Mouse (Mus musculus): ENCODE results near the gene Txk.
A peak's percentile ranks its signal among the peaks of the same experiment; 100 is the strongest.

Txk gene

DNA sequence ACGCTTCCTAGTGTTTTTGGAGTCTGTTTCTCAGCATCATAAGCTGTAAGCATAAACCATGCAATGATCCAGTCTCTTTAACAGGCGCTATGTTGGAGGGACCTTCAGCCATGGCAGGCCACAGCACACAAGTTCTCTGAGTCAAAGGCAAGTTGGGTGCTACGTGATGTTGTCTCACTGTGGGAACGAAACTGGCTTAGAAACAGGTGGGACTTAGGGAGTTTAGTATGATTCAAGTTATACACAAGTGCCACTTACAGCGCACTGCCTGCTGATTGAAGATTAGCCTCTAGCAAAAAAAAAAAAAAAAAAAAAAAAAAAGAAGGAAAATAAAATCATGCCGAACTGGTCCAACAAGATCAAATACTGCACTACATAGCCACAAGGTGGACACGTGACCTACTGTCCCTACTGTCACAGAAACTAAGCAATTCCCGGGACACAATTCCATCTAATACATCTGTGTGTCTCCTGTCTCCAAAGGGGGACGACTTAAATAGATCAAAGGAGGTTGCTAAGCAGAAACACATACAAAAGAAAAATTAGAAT is 77.5 kb downstream of the Txk start:
- no peak for DNase-seq

- no peak for DNase-seq
Measured at GRCm38 (mm10) chr5:72671017-72671699, 81.4 kb downstream of the Txk start.

- DNase-seq, result no peak
Measured at GRCm38 (mm10) chr5:72668351-72668750, 84.2 kb downstream of the Txk start.

GRCm38 (mm10) chr5:72666428-72666827 is 86.1 kb downstream of the Txk start:
- DNase-seq, result no peak

GRCm38 (mm10) chr5:72665281-72665680 is 87.3 kb downstream of the Txk start:
- peak; percentile 74 to 76 for DNase-seq

DNA sequence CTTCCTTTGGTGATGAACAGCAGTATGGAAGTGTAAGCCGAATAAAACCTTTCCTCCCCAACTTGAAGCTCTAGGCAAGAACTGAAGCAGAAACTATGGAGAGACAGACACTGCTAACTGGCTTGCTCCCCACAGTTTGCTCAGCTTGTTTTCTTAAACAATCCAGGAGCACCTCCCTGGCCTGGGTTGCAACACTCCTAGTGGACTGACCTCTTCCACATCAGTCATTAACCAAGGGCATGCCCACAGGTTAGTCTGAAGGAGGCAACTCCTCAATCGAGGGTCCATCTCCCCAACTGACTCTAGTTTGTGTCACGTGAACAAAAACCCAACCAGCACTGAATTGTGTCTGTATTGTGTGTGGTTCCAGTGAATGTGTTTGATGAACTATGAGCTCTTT is 87.7 kb downstream of the Txk start:
- DNase-seq, result no peak

- no peak for DNase-seq
Measured at GRCm38 (mm10) chr5:72664126-72664525, 88.5 kb downstream of the Txk start.

- DNase-seq, result no peak
Measured at GRCm38 (mm10) chr5:72661051-72661781, 91.4 kb downstream of the Txk start.

DNA sequence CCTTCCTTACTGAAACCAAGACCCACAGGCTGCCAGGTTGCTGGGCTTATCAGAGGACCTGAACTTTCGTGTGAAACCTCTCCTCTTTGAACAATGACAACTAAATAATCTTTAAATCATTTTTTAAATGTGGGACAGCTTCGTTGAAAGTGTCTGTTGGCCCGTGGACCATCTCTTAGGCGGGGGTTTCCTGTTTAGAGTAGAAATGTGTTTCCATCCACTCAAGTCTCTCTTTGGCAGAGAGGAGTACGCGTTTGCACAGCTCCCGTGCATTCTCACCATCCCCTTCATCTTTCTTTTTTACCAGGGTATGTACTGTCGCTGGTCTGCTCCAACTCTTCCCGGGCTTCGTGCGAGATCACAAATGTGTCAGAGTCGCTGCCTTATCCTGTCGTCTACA is 94.2 kb downstream of the Txk start:
- no peak for DNase-seq

DNA sequence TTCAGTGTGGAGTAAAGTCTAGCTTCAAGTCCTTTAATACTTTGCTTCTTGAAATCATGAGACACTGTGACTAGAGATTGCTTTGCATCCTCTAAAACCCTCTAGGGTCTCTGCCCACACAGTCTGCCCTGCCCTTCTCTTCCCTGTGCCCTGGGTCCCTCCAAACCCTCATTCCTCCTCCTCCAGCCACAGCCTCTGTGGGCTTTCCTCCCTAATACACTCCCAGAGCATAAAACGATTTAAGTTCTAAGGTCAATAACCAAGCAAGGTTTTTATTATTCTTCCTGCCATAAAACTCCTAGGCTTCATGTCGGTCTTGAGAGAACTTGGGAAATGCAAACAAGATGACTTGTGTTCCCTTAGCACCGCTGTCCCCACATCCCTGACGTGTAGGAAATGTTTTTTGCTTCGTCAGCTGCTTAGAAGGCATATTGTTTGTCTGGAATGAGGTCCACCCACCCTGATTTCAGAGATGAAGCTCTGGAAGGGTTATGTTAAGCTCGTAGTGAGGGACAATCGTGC is 96.2 kb downstream of the Txk start:
- no peak for DNase-seq

DNA sequence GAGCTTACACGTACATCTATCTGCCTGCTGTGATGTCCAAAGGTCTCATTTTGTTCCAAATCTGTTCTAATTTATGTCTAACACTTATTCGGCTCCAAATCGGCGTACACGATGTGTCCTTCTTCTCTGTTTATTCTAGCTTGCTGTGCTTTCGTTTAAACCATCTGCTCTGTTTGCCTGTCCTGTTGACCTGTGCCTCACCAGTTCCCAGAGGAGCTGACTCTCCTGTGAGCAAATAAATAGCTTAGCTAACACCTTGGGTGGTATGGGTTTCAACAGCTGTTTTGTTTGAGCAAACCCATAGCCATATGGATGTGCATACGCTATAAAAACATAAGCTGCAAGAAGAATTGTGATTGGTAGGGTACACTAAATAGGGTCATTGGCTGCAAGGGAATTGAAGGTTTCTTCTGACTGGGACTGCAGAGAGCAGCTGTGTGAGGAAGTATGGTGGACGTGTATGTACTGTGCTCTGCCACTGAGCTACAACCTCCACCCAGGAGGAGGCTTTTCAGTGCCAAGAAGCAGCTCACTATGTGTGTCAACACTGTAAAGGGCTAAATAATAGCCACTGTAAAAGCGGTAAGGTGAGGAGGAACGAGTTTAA is 99.4 kb downstream of the Txk start:
- DNase-seq, result no peak

DNA sequence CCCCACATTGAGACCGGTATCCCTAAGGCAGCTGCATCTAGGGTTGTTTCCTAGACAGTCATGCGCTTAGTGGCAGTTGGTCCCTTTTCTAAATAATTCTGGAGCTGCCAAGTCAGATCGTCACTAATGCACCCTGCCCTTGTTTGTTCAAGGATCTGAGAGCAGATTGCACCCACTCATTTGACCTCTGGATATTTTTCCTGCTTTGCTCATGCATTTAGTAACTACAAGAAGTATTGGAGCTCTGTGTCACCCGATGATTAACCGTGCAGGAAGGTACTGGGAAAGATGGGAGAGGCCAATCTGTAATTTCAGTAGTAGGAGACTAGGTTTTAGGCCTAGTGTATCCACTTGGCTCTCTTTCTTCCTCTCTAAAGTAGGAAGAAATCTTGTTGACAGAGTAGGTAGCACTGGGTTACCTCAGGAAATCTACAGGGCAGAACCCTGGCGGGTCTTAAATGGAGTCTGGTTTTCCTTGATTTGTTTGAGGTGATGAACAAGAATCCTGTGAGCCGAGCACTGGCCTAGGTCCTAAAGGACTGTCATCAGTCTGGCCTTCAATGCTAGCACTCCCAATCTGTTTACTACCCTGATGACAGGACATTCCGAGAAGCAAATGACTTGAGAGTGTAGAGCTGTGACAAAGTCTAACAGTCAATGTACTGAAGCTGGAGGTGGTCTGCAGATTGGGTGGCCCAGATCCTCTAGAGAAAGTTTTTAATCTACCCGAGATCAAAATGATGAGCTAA is 103.4 kb downstream of the Txk start:
- no peak for DNase-seq

DNA sequence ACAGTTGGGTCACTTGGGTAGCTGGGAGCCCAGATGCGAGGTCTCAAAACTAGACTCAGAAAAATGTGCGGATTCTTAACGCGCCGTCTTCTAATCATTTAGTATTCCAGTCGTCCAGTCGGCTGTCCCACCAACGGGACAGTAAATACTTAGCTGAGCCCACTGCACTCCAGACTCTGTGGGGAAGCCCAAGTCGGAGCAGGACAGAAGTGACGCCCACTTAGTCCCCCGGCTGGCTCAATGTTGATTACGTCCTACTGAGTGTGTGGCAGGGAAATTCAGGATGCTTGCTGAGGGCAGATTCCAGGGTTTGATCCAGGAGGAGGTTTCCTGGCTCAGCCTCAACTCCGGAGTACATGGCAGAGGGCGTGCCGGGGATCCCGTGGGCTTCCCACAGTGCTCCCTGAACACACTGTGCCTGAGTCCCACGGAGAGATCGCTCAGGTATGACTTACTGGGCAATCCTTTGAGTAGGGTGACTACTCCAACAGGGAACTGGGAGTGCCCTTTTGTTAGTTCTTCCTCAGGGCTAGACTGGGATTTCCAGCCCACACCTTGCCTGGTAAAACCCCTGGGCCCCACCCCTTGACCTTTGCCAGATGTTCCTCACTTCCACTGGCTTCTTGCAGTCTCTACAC is 104.5 kb downstream of the Txk start:
- DNase-seq, result no peak

GRCm38 (mm10) chr5:72647418-72647907 is 105.1 kb downstream of the Txk start, which contains the start of gene Nipal1:
TSS of gene Nipal1 (plus strand) at chr5:72647795.
- peak; percentile 77 to 85 for DNase-seq

DNA sequence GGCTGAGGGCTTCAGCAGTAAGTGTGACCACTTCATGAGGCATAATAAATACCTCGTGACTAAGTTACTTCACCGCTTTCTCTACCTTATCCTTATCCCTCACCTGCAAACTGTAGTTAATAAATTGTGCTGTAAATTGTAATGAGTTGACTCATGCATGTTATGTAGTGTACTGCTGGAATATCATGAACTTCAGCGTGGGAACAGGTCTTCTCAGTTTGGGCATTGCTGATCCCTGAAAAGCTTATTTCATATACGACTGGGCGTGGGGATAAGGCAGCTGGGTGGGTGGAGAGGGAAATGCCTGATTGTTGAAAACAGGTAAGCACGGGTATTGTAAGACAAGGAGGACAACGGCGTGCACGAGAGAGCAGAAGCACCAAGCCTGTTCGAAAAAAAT is 105.6 kb downstream of the Txk start:
- no peak for DNase-seq

GRCm38 (mm10) chr5:72646131-72646530 is 106.4 kb downstream of the Txk start:
- peak in 1 of 2 experiments; percentile 30 for DNase-seq
